Mouse (Mus musculus) adrenal gland, postnatal 14 days (tissue): Measurements from ENCODE around the gene Olfr635. TPM values are rescaled to one million over a fixed set of nuclear protein-coding genes. Genes with fewer than 3 reads are reported as not detected.
"Not testable (repeated sequence)": the region's sequence is repeated elsewhere in the genome, so short reads cannot be mapped to it uniquely, and the experiment has no call there.

Source experiments
- DNase-seq: peaks from one replicate; pipeline ENCODE4 v3.0.0; 2021; ENCODE audit warnings: mixed read lengths
- long read RNA-seq, 2 experiments: library from polyadenylated mRNA; stranded (forward); transcript quantifications; one replicate each; pipeline ENCODE4 v2.0.0; 2021
- total RNA-seq: library from RNA; stranded (reverse); gene quantifications from 2 replicates; pipeline ENCODE4 v1.2.3, GENCODE M21; 2021

Olfr635 gene
- total RNA-seq, result not detected in 2 replicates
- long read RNA-seq, experiment 1, result 0 reads
- long read RNA-seq, experiment 2, result 0 reads

DNA sequence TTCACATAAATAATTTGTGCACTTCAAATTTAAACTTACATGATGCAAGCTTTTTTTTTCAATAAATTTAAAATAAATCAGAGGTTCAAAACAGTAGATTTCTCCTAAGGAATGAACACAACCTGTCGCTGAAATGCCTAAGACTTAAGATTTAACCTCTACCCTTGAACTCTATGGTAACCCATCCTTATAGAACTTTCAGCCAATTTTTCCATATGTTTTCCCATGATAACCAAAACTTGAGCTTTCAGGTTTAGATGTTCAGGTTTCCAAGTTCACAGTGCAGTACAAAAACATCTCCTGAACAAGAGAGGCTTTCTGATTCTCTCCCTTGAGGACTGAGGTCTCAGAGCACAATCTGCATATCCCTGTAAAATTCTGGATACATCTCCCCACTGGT is at the start of gene Olfr635:
Gene Olfr635 (plus strand): TSS at position 301 of the 400 bp plus-strand sequence.
- no peak for DNase-seq

DNA sequence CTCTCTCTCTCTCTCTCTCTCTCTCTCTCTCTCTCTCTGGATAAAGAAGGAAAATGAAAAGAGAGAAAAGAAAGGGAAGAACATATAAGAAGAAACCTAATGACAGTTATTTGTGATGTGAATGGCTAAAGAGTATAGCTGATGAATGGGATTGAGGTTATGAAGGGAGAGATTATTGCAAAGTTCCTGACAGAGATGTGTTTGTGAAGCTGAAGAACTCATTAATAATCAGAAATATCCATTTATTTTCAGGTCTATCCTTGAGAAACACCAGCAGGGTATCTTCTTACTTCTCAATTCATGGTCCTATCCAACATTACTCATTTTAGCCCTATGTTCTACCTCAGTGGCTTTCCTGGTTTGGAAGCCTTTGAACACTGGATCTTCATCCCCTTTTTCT is 42.4 kb upstream of the Olfr635 start, which contains the start of gene Olfr631:
Gene Olfr631 (plus strand): TSS at position 301 of the 400 bp plus-strand sequence.
- no peak for DNase-seq

DNA sequence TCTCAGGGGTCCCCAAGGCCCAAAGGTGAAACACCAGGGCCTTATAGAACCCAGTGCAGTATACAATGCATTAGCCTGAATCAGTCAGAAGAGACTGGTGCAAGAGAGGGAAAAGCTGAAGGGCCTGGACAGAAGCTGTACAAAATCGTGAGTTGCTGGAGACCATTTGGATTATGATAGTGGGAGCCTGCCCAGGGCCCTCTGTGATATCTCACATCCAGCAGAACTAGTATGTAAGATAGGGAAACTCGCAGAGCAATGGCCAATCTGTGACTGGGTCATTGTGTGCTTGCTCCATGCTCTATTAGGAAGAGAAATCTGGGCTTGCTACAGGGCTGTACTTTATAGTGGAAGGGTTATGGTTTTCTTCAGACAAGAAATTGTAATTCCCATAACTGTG is 36.7 kb upstream of the Olfr635 start, which contains the start of gene Olfr632:
Gene Olfr632 (plus strand): TSS at position 84 of the 400 bp plus-strand sequence.
- no peak for DNase-seq

DNA sequence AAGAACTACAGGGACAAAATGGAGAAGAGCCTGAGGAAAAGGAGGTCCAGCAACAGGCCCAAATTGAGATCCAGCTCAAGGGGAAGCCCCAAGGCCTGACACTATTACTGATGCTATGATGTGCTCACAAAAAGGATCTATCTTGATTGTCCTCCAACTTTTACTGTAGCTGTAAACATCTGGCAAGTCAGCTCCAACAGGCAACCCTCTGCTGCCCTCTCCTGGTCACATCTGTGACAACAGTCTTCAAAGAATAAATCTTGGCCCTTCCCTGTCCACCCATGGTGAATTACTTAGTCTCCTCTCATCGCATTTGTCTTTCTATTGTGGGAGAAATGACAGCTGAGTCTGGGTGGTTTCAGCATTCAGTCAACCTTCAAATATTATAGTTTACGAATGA is 28.2 kb upstream of the Olfr635 start:
- peak; percentile 49 for DNase-seq

DNA sequence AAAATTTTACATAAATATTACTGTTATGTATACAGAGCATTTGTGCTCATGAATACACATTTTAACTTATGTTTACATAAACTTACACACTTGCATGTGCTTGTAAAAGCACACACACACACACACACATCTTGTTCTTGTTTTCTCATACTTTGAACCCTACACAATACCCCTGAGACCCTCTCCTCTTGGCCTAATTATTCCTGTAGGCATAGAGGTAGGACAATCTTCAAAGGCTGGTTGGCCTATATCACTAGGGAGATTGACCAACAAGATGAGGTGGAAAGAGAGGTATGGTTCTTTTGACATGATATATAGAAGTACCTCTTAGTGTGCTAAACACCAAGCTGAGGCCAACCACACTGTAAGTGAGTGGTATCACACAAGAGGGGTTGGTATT is 26.8 kb upstream of the Olfr635 start, which contains the start of gene Olfr633:
Gene Olfr633 (plus strand): TSS at position 301 of the 400 bp plus-strand sequence.
- no peak for DNase-seq

DNA sequence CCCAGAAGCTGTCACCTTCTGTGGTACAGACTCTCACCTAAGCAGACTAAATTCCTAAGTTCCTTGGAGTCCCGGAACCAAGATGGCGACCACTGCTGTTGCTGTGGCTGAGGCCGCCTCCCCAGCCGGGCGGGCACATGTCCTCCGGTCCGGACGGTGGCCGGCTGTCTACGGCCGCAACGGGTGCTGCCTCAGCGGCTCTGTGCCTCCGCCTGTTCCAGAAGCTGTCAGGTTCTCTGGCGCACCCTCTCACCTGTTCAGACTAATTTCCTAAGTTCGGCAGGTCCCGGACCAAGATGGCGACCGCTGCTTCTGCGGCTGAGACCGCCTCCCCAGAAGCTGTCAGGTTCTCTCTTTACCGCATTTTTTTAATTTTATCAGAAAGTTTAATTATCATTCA is 4.1 kb upstream of the Olfr635 start:
- not testable (repeated sequence) for DNase-seq

DNA sequence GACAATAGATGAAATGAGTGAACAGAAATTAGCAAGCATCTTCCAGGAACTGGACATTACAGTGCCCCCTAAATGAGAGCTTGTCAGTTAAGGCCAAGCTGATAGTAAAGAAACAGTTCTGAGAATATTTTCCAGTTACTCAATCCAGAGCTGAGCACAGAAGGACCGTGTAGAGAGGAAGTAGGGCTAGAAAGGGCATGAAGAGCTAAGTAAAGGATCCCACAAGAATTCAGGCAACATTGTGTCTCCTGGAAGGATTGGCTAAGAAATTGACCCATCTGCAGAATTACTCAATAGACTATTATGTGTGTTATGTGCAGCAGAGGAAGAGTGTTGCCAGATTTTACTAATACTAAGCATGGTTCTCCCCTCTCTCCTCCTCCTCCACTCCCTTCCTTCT is 830 bp downstream of the Olfr635 start:
- no peak for DNase-seq

DNA sequence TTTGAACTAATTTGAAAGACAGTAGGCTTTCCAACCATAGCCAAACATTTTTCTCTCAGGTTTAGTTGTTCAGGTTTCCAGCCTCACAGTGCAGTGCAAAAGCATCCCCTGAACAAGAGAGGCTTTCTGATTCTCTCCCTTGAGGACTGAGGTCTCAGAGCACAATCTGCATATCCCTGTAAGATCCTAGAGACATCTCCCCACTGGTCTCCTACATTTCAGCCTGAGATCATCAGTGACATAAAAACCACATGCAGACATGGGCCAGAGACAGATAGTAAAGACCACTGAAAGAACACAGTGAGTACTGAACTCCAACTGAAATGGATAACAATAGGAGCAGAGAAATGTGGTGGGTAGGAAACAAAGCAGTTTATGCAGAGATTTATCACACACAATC is 27.5 kb downstream of the Olfr635 start, which contains the start of gene Olfr638:
Gene Olfr638 (plus strand): TSS at position 301 of the 400 bp plus-strand sequence.
- no peak for DNase-seq

DNA sequence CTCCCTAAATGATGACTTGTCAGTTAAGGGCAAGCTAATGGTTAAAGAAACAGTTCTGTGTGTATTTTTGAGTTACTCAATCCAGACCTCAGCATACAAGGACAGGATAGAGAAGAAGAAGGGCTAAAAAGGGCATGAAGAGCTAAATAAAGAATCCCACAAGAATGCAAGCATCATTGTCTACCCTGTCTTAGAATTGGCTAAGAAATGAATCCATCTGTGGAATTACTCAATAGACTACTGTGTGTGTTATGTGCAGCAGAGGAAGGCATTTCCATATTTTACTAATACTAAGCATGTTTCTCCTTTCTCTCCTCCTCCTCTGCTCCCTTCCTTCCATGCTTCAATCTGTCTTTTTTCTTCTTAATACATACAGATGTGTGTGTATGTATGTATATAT is 28.2 kb downstream of the Olfr635 start:
- DNase-seq, result no peak

DNA sequence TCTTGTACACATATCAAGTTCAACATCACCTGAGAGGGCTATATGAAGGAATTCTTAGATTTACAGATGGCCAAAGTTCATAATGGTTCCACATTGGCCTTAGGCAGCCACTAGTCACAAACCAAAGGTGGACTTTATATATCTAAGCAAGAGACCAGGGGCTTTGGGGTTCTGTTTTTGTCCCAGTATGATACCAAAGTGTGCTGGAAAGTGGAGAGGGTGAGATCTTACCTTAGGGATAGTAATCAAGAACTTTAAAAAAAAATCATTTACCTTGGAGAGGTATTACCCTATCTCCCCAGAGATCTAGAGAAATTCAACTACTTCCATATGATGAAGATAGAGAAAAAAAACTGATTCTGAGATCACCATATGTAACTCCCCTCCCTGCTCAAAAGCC is 46.3 kb downstream of the Olfr635 start, which contains the start of gene Olfr639:
Gene Olfr639 (minus strand): TSS at position 101 of the 400 bp plus-strand sequence.
- DNase-seq, result no peak

DNA sequence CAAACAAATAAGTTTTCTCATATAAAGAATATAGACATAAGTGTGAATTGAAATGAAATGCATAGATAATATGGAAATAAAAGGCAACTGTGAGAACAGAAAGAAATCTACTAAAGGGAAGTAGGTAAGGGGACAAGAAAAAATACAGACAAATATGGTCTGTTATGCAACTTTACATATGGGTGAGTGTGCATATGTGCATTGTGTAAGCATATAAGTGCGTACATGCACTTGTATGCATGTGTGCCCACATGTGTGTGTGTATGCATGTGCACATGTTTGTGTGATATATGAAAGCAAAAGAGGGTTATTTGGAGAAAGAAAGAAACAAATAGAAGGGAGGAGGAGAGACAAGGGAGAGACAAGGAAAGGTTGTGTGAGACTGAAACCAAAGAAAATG is 48.0 kb downstream of the Olfr635 start:
- no peak for DNase-seq

DNA sequence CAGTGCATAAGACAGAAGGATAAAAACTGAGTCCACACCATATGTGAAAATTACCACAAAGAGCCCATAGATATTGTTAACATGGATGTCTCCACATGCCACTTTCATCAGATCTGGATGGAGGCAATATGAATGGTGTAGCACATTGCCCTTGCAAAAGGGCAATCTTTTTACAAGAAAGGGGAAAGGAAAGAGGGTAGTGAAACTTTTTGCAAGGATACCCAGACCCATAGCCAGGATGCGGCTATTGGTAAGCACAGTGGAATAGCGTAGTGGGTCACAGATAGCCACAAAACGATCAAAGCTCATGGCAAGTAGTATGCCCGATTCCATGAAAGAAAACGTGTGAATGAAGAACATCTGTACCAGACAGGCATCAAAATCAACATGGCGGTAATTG is 50.7 kb downstream of the Olfr635 start:
- no peak for DNase-seq

DNA sequence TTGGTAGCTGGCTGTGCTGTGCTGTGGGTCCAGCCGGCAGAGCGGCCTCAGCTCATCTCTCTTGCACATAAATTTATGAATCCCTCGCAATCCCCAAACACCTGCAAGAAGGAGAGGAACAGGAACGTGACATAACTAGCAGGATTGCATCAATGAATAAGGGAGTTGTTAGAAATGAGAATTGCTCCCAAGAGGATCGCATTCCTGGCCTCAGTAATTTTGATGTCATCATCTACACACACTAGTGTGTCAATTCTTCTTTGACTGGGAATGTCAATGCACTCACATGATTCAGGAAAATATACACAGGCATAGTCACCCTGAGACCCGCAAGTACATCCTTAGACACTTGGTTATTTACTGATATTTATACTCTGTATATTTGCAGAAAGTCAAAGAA is 54.5 kb downstream of the Olfr635 start, which contains the start of gene Olfr640:
Gene Olfr640 (minus strand): TSS at position 101 of the 400 bp plus-strand sequence.
- DNase-seq, result no peak

DNA sequence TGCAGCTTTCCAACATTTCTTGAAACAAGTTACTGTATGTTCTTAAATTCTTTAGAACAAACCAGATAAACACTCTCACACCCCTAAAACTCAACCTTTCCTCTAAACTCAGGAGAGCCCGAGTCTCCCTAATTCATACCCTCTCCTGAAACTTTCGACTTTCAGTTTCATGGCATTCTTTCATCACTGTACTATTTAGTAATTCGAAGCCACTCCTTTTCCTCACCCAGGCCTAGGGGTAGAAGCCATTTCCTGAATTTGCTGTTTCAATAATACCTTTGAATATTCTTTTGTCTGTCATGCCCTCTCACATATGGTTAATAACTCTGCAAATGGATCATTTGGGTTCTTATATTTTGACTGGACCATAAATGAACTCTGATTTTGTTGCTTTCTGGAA is 56.0 kb downstream of the Olfr635 start:
- DNase-seq, result no peak

DNA sequence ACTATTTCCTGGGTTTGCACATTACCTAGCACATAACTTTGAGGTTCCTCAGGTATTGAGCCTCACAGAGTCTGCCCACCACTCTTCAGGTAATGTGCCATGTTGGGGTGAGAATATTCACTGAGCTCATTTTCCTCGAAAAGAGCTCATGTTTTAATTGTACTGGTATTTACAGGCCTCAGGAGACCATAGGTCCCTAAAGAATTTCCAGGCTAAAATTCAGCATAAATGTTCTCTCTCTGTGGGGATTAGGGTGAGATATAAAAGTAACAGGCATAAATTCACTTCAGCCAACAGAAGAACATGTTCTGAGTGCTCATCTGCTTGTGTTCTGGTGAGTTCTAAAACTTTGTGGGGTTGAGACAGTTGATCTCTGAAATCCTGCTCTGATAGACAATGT is 64.2 kb downstream of the Olfr635 start, which contains the start of gene Olfr641:
Gene Olfr641 (plus strand): TSS at position 301 of the 400 bp plus-strand sequence.
- DNase-seq, result no peak

Other genes starting within 250 kb of the Olfr635 start
- not detected in 2 replicates for gene Olfr628, start 240.8 kb upstream of the Olfr635 start, total RNA-seq
- not detected in 2 replicates for gene Olfr629, start 226.2 kb upstream of the Olfr635 start, total RNA-seq
- gene Olfr630, start 213.8 kb upstream of the Olfr635 start, total RNA-seq, result not detected in 2 replicates
- gene Olfr69, start 199.6 kb upstream of the Olfr635 start, total RNA-seq, result not detected in 2 replicates
- gene Olfr68, start 191.5 kb upstream of the Olfr635 start, total RNA-seq, result not detected in 2 replicates
- gene Olfr67, start 179.3 kb upstream of the Olfr635 start, total RNA-seq, result not detected in 2 replicates
- gene Hbb-bt, start 157.2 kb upstream of the Olfr635 start, total RNA-seq, result 1,182 and 1,430 TPM in 2 replicates
- 8,688 and 11,965 TPM in 2 replicates for gene Hbb-bs, start 143.1 kb upstream of the Olfr635 start, total RNA-seq
- gene Hbb-bh2, start 130.6 kb upstream of the Olfr635 start, total RNA-seq, result not detected in 2 replicates
- not detected in 2 replicates for gene Hbb-bh1, start 128.0 kb upstream of the Olfr635 start, total RNA-seq
- gene Hbb-y, start 117.9 kb upstream of the Olfr635 start, total RNA-seq, result not detected in 2 replicates
- gene Olfr66, start 84.9 kb upstream of the Olfr635 start, total RNA-seq, result not detected in 2 replicates
- not detected in 2 replicates for gene Olfr64, start 76.7 kb upstream of the Olfr635 start, total RNA-seq
- gene Olfr65, start 67.7 kb upstream of the Olfr635 start, total RNA-seq, result not detected in 2 replicates
- gene Olfr631, start 42.3 kb upstream of the Olfr635 start, total RNA-seq, result not detected in 2 replicates
- gene Olfr632, start 36.8 kb upstream of the Olfr635 start, total RNA-seq, result not detected in 2 replicates
- gene Olfr633, start 26.7 kb upstream of the Olfr635 start, total RNA-seq, result not detected in 2 replicates
- gene Olfr638, start 27.6 kb downstream of the Olfr635 start, total RNA-seq, result not detected in 2 replicates
- gene Olfr639, start 46.2 kb downstream of the Olfr635 start, total RNA-seq, result not detected in 2 replicates
- not detected in 2 replicates for gene Olfr640, start 54.4 kb downstream of the Olfr635 start, total RNA-seq
- gene Olfr641, start 64.3 kb downstream of the Olfr635 start, total RNA-seq, result not detected in 2 replicates
- not detected in 2 replicates for gene Olfr642, start 81.5 kb downstream of the Olfr635 start, total RNA-seq
- gene 4930516K23Rik, start 90.3 kb downstream of the Olfr635 start, total RNA-seq, result not detected in 2 replicates
- not detected in 2 replicates for gene Olfr644, start 100.7 kb downstream of the Olfr635 start, total RNA-seq
- not detected in 2 replicates for gene Olfr645, start 114.3 kb downstream of the Olfr635 start, total RNA-seq
- not detected in 2 replicates for gene Olfr646, start 133.7 kb downstream of the Olfr635 start, total RNA-seq
- not detected in 2 replicates for gene Ubqln5, start 158.7 kb downstream of the Olfr635 start, total RNA-seq
- not detected in 2 replicates for gene Olfr643, start 166.3 kb downstream of the Olfr635 start, total RNA-seq
- gene Ubqln3, start 172.1 kb downstream of the Olfr635 start, total RNA-seq, result not detected in 2 replicates
- not detected in 2 replicates for gene Ubqlnl, start 179.4 kb downstream of the Olfr635 start, total RNA-seq
- not detected in 2 replicates for gene Olfm5, start 193.7 kb downstream of the Olfr635 start, total RNA-seq
- gene Olfr648, start 212.2 kb downstream of the Olfr635 start, total RNA-seq, result not detected in 2 replicates
- not detected in 2 replicates for gene Olfr649, start 224.8 kb downstream of the Olfr635 start, total RNA-seq
- gene Trim6, start 247.6 kb downstream of the Olfr635 start, total RNA-seq, result 0.30 and 0.74 TPM in 2 replicates